Comparison of ENCODE assay signal across 8 mouse cellular contexts in genomic region chr2:166280651-166281127, GRCm38 (mm10).
DNase-seq lines count a peak whose midpoint lies in the region; ATAC-seq and TF ChIP-seq lines count a peak whose summit lies in the region.

No protein-coding gene starts in this region.

- 54% methylated on average over 5 of the region's 5 CpGs for WGBS in heart, embryonic 11.5 days (ENCODE audit: insufficient replicate concordance)
- WGBS in forebrain, postnatal 0 days, result 17% methylated on average over 5 of the region's 5 CpGs
- 39% methylated on average over 5 of the region's 5 CpGs for WGBS in midbrain, embryonic 11.5 days
- 69% methylated on average over 5 of the region's 5 CpGs for WGBS in liver, embryonic 11.5 days

- no peak for TF ChIP-seq CTCF in forebrain, postnatal 0 days (IDR thresholded peaks at IDR 0.05; ENCODE audit: low read depth)

- DNase-seq in heart, adult 11 months, result peak; percentile 97
- peak; percentile 16 for DNase-seq in cerebellum, adult 11 months
- DNase-seq in forebrain, postnatal 0 days, result peak; percentile 35
- DNase-seq in midbrain, embryonic 11.5 days (ENCODE audit: low spot score, missing footprints), result peak; percentile 84
- DNase-seq in right cerebral cortex, postnatal 14 days, result no peak
- DNase-seq in liver, embryonic 11.5 days (ENCODE audit: low spot score), result no peak

- H3K9me3 ChIP-seq in heart, embryonic 11.5 days (replicated peaks; ENCODE audit: control insufficient read depth, low read length), result 0 out of 2 replicates have a peak, but pooled peaks cover 3% of the 10 kb centered on the region
- H3K9me3 ChIP-seq in forebrain, postnatal 0 days (ENCODE audit: low read length), result no peaks in the 10 kb centered on the region
- H3K9me3 ChIP-seq in midbrain, embryonic 11.5 days (ENCODE audit: control insufficient read depth, low read length), result peaks cover 5% of the 10 kb centered on the region; the same call in 1 of the 2 replicates
- no peaks in the 10 kb centered on the region for H3K9me3 ChIP-seq in liver, embryonic 11.5 days (ENCODE audit: control insufficient read depth, low read length)

- no peaks in the 10 kb centered on the region for H3K4me1 ChIP-seq in heart, embryonic 11.5 days (ENCODE audit: control insufficient read depth, insufficient read depth, low read length)
- H3K4me1 ChIP-seq in forebrain, postnatal 0 days (ENCODE audit: insufficient read depth), result no peaks in the 10 kb centered on the region
- no peaks in the 10 kb centered on the region for H3K4me1 ChIP-seq in midbrain, embryonic 11.5 days (ENCODE audit: control insufficient read depth, insufficient read depth, low read length)
- H3K4me1 ChIP-seq in liver, embryonic 11.5 days (replicated peaks; ENCODE audit: control insufficient read depth, insufficient read depth, low read length), result no peaks in the 10 kb centered on the region

- no peak overlapping the region for H3K9ac ChIP-seq in heart, embryonic 11.5 days (ENCODE audit: low read depth, low read length)
- H3K9ac ChIP-seq in forebrain, postnatal 0 days, result no peak overlapping the region
- no peak overlapping the region for H3K9ac ChIP-seq in midbrain, embryonic 11.5 days (ENCODE audit: low read length)
- no peak overlapping the region for H3K9ac ChIP-seq in liver, embryonic 11.5 days (ENCODE audit: low read depth, low read length)

- H3K36me3 ChIP-seq in heart, embryonic 11.5 days (ENCODE audit: control insufficient read depth, insufficient read depth, low read length), result no peaks in the 10 kb centered on the region
- no peaks in the 10 kb centered on the region for H3K36me3 ChIP-seq in forebrain, postnatal 0 days (ENCODE audit: insufficient read depth)
- H3K36me3 ChIP-seq in midbrain, embryonic 11.5 days (ENCODE audit: control insufficient read depth, insufficient read depth, low read length), result no peaks in the 10 kb centered on the region
- H3K36me3 ChIP-seq in liver, embryonic 11.5 days (ENCODE audit: control insufficient read depth, insufficient read depth, low read length), result no peaks in the 10 kb centered on the region

- no peak overlapping the region for H3K27ac ChIP-seq in heart, embryonic 11.5 days (ENCODE audit: low read depth, low read length)
- H3K27ac ChIP-seq in forebrain, postnatal 0 days (ENCODE audit: low read depth, low read length), result no peak overlapping the region
- H3K27ac ChIP-seq in midbrain, embryonic 11.5 days (ENCODE audit: low read depth, low read length), result no peak overlapping the region
- H3K27ac ChIP-seq in liver, embryonic 11.5 days (ENCODE audit: low read depth, low read length), result no peak overlapping the region

- no peaks in the 10 kb centered on the region for H3K27me3 ChIP-seq in heart, embryonic 11.5 days (ENCODE audit: control insufficient read depth, insufficient read depth, low read length)
- no peaks in the 10 kb centered on the region for H3K27me3 ChIP-seq in forebrain, postnatal 0 days (ENCODE audit: insufficient read depth, low read length)
- no peaks in the 10 kb centered on the region for H3K27me3 ChIP-seq in midbrain, embryonic 11.5 days (ENCODE audit: control insufficient read depth, insufficient read depth, low read length)
- no peaks in the 10 kb centered on the region for H3K27me3 ChIP-seq in liver, embryonic 11.5 days (replicated peaks; ENCODE audit: control insufficient read depth, insufficient read depth, low read length)

- ATAC-seq in heart, embryonic 11.5 days (replicated peaks; ENCODE audit: insufficient number of reproducible peaks, low FRiP score, low TSS enrichment), result no peak
- ATAC-seq in forebrain, postnatal 0 days, result peak; percentile 78
- no peak for ATAC-seq in midbrain, embryonic 11.5 days (ENCODE audit: low FRiP score)
- no peak for ATAC-seq in erythroid progenitor cell, adult 5-6 weeks (replicated peaks; ENCODE audit: low FRiP score, poor library complexity, severe bottlenecking)
- ATAC-seq in liver, embryonic 11.5 days (replicated peaks; ENCODE audit: low FRiP score), result no peak

- H3K4me2 ChIP-seq in heart, embryonic 11.5 days, result no peak overlapping the region
- no peak overlapping the region for H3K4me2 ChIP-seq in forebrain, postnatal 0 days (ENCODE audit: low read depth)
- no peak overlapping the region for H3K4me2 ChIP-seq in midbrain, embryonic 11.5 days
- no peak overlapping the region for H3K4me2 ChIP-seq in liver, embryonic 11.5 days

- no peak overlapping the region for H3K4me3 ChIP-seq in heart, embryonic 11.5 days (ENCODE audit: low read depth, low read length)
- H3K4me3 ChIP-seq in forebrain, postnatal 0 days (ENCODE audit: low read depth, low read length), result no peak overlapping the region
- H3K4me3 ChIP-seq in midbrain, embryonic 11.5 days (ENCODE audit: low read depth, low read length), result no peak overlapping the region
- no peak overlapping the region for H3K4me3 ChIP-seq in liver, embryonic 11.5 days (ENCODE audit: low read depth, low read length)

Comparison
In these comparisons a context has a peak if more than half of its experiments do, and no peak if none do; other contexts are left out.
1. DNase-seq: peak in heart, adult 11 months (single experiment), cerebellum, adult 11 months (single experiment), forebrain, postnatal 0 days (single experiment) and midbrain, embryonic 11.5 days (single experiment); none in right cerebral cortex, postnatal 14 days (single experiment) and liver, embryonic 11.5 days (single experiment).